Mouse (Mus musculus): ENCODE data around the gene Sytl3.
"Not testable (repeated sequence)": the region's sequence is repeated elsewhere in the genome, so short reads cannot be mapped to it uniquely, and the experiment has no call there.

Gene Sytl3

DNA sequence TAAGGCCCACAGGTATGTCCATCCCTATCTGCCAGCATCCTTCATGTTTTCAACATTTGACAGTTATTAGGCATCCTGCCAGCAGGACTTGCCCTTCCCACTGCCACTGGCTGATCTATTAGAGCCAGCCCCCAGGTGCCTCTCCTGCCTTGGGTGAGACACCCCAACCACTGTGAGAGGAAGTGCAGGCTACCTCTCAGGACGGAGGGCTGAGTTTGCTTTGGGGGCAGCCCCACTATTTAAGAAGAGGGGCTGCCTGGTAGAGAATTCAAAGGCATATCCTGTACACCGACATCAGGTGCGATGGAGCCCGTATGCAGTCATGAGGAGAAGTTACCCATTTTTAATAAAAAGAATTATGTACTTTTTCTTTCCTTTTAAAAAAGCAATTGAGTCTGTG, 13.2 kb upstream of the Sytl3 start:
- in situ Hi-C loops (cut with MboI, MseI) = not testable (repeated sequence)

- in situ Hi-C loops (cut with MboI, MseI) = not testable (repeated sequence)
Measured at GRCm38 (mm10) chr17:6646841-6647240, 12.1 kb upstream of the Sytl3 start.

DNA sequence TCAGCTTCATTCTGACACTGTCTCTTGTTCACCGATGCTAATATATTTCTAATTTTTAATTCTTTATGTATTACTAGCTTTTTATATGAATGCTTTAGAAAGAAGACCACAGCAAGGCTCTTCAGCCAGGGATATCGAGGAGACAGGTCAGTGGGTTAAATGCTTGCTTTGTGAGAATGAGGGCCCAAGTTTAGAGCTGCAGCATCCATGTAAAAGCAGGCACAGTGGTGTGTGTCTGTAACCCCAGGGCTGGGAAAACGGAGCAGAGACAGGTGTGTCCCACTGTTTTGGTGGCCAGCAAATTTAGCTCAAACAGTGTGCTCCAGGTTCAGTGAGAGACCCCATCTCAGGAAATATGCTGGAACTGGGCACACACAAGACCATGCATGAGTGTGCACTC, 11.4 kb upstream of the Sytl3 start:
- in situ Hi-C loops (cut with MboI, MseI) = not testable (repeated sequence)

GRCm38 (mm10) chr17:6650904-6651565, 7.9 kb upstream of the Sytl3 start:
- in situ Hi-C loops (cut with MboI, MseI) = loop anchor here in 1 of 2 experiments (5.0 kb wide), 2 partner anchors 49 to 334 kb away; partner anchors contain the start of genes Dynlt1a and Dynlt1c

- in situ Hi-C loops (cut with MboI, MseI) = loop anchor here in 1 of 2 experiments (5.0 kb wide), 2 partner anchors 51 to 336 kb away; partner anchors contain the start of genes Dynlt1a and Dynlt1c
Measured at GRCm38 (mm10) chr17:6653341-6653946, 5.4 kb upstream of the Sytl3 start.

- in situ Hi-C loops (cut with MboI, MseI) = loop anchor here in 1 of 2 experiments (5.0 kb wide), 1 partner anchor 53 kb away; the partner anchor contains the start of gene Dynlt1c
Measured at GRCm38 (mm10) chr17:6655087-6655511, 3.8 kb upstream of the Sytl3 start.

- in situ Hi-C loops (cut with MboI, MseI) = loop anchor here in 1 of 2 experiments (5.0 kb wide), 1 partner anchor 53 kb away; the partner anchor contains the start of gene Dynlt1c
Measured at GRCm38 (mm10) chr17:6655567-6656281, 3.2 kb upstream of the Sytl3 start, which contains the start of gene Dynlt1f. Gene Dynlt1f (minus strand): TSS chr17:6655900.

DNA sequence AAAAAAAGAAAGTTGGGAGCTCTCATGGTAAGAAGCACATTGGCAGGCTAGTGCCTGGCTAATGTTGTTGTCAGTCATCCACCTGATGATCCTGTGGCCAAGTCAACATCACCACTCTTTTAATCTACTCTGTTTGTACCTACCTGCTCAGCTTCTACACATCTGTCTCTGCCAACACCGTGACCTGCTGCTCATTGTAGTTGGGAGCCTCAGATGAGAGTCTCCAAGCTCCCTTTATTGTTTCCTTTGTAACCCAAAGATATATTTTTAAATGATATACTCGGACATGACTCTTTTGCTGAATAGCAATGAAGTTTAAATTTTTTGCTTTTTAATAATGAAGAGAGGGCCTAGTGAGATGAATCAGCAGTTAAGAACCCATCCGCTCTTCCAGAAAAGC, 2.4 kb upstream of the Sytl3 start:
- in situ Hi-C loops (cut with MboI, MseI) = loop anchor here in 1 of 2 experiments (5.0 kb wide), 1 partner anchor 54 kb away; the partner anchor contains the start of gene Dynlt1c

GRCm38 (mm10) chr17:6660589-6660988, 1.7 kb downstream of the Sytl3 start:
- in situ Hi-C loops (cut with MboI, MseI) = loop anchor here (5.0 to 10.0 kb wide), 2 partner anchors 76 to 238 kb away; no protein-coding TSS in a partner anchor

- in situ Hi-C loops (cut with MboI, MseI) = loop anchor here (5.0 to 10.0 kb wide), 2 partner anchors 76 to 239 kb away; no protein-coding TSS in a partner anchor
Measured at GRCm38 (mm10) chr17:6661093-6661816, 2.4 kb downstream of the Sytl3 start.

DNA sequence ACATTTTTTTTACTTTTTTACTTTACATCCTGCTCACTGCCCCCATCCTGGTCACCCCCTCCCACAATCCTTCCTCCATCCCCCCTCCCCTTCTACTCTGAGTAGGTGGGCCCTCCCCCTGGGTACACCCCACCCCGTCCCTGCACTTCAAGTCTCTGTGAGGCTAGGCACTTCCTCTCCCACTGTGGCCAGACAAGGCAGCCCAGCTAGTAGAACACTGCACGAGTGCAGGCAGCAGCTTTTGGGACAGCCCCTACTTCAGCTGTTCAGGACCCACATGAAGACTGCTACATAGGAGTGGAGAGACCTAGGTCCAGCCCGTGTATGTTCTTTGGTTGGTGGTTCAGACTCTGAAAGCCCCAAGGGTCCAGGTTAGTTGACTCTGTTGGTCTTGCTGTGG, 3.9 kb downstream of the Sytl3 start:
- in situ Hi-C loops (cut with MboI, MseI) = loop anchor here (5.0 to 10.0 kb wide), 2 partner anchors 78 to 241 kb away; no protein-coding TSS in a partner anchor

GRCm38 (mm10) chr17:6665389-6665788, 6.5 kb downstream of the Sytl3 start:
- in situ Hi-C loops (cut with MboI, MseI) = loop anchor here in 1 of 2 experiments (10.0 kb wide), 1 partner anchor 81 kb away; no protein-coding TSS in a partner anchor

DNA sequence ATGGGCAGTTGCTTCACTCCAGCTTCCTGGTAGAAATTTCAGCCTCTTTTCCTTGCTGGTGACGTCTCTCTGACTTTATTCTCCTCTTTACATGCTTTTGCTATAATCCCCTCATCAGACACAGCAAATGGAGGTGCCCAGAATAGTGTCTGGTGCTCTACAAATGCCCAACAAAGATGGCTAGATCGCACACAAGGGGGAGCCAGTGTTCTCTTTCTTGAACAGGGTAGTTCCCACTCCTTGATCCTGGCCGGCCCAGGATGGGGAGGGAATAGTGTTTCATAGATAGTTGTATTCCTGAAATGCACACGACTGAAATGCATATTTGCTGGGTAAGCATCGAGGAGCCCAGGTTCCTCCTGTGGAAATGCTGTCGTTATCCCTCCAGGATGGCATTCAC, 9.6 kb downstream of the Sytl3 start:
- in situ Hi-C loops (cut with MboI, MseI) = loop anchor here in 1 of 2 experiments (10.0 kb wide), 1 partner anchor 84 kb away; no protein-coding TSS in a partner anchor

GRCm38 (mm10) chr17:6674297-6674696, 15.4 kb downstream of the Sytl3 start:
- in situ Hi-C loops (cut with MboI, MseI) = not testable (repeated sequence)

DNA sequence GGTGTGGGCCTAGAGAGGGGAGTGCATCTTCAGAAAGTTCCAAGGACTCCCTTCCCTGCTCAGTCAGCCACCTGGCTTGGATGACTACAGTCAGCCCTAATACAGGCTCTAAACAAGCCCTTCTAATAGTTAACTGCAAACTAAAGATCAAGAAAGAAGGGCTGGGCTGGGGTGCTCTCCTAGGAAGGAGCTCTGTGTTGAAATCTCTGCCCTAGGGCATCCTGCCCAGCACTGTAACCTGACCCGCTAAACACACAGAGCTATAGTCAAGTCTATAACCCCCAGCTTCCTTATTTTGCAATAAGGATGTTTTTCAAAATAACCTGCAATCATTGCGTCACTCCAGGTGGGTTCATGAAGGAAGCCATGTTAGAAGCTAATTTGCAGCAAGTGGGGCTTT, 19.2 kb downstream of the Sytl3 start:
- in situ Hi-C loops (cut with MboI, MseI) = not testable (repeated sequence)

- in situ Hi-C loops (cut with MboI, MseI) = loop anchor here in 1 of 2 experiments (5.0 kb wide), 1 partner anchor 114 kb away; no protein-coding TSS in a partner anchor
Measured at GRCm38 (mm10) chr17:6681721-6682120, 22.8 kb downstream of the Sytl3 start.

DNA sequence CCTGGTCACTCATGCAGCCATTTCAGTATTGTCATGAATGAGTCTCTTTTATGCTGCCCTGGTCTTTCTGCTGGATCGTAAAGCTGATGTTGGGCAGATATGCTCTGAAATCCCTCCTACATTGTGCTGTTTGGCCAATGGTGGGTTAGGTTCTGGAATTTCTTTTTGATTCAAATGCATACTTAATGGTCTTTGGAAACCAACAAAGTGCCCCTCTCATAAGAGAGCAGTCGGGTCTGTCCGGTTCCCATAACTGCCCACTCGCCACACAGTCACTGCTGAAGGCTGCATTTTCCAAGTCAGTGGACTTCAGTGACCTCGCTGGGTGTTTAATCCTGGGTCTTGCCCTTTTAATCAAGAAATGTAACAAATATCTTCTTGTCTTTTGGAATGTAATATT, 24.8 kb downstream of the Sytl3 start:
- in situ Hi-C loops (cut with MboI, MseI) = loop anchor here in 1 of 2 experiments (5.0 kb wide), 1 partner anchor 116 kb away; no protein-coding TSS in a partner anchor

DNA sequence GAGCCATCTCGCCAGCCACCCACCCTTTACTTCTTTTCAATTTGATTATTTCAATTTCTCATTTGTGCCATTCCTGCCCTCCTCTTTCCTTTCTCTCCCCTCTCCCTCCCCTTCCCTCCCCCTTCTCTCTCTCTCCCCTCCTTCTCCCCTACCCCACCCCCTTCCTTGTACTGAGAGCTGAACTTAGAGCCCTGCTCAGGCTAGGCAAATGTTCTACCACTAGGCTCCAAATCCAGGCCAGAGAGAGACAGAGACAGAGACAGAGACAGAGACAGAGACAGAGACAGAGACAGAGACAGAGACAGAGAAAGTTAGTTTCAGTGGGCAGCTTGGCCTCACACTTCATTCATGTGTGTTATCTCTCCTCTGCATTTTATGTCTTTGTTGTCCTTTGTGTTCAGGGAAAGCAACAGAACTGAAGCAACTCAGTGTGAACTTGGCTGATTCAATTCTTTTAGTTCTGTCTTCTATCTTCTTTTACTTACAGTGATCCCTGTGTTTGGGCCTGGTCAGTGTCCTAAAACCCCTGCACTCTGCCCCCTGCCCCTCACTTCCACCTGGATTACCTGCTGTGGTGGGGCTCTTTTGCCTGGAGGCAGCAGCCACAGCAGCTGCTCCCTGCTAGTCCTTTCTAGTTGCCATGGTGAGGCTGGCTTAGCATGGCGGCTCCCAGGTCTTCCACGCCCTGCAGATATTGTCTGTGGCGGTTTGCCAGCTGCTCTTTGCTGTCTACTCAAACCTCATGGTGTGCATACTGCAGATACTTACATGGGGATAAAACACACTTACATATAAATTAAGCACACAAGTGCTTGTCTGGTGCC, 25.8 kb downstream of the Sytl3 start:
- in situ Hi-C loops (cut with MboI, MseI) = loop anchor here (5.0 kb wide), 2 partner anchors 117 to 287 kb away; no protein-coding TSS in a partner anchor

DNA sequence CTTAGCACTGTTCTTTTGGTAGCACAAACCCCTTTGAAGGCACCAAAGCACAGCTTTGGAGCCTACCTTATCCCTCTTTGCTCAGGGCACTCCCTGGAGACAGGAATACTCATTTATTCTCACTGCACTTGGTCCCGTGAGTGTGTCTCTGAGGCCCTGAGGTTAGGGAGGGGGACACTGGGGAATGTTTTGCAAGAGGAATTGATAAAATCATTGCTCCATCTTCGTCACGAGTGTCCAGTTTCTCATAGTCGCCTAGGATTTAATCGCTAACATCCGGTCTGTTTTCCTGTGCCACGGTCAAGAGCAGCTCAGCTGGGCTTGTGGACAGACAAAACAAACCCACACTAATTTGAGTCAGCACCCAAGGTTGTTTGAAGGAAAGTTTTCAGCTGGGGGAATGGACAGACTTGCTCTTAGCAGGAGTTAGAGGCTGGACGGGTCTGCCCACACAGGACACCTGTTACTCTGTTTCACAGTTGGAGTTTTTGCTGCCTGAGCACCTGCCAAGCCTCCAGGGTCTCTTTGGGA, 26.5 kb downstream of the Sytl3 start:
- in situ Hi-C loops (cut with MboI, MseI) = loop anchor here (5.0 kb wide), 1 partner anchor 288 kb away; no protein-coding TSS in a partner anchor

Data from T-helper 17 cell (primary cell).